Mouse (Mus musculus) liver, postnatal 0 days (tissue): ENCODE measurements at regions not wholly inside any gene's neighbourhood (a gene's known extent, or its start where the extent isn't known, plus 50 kb on each side); places are given as distances from the start of the nearest gene placed in this dataset.

Source experiments
- ATAC-seq: fragments of 200-750 bp; cut with Nextera tagmentation; 2 replicates; pipeline ENCODE4 v1.8.0; 2017; ENCODE audit warnings: mild to moderate bottlenecking, moderate library complexity
- DNase-seq: peaks from one replicate; pipeline ENCODE4 v3.0.0-alpha.2; 2016
- H3K27ac ChIP-seq: fragments of 300-500 bp; sonication (generic); 2 replicates; pipeline ENCODE4 v1.5.1; 2014; ENCODE audit warnings: antibody characterized with exemption, moderate library complexity, mild to moderate bottlenecking, low read depth
- H3K27me3 ChIP-seq: fragments of 300-500 bp; sonication (generic); 2 replicates; pipeline ENCODE4 v1.6.1; 2014; ENCODE audit warnings: low read length, control low read depth, mixed read lengths; ENCODE audit not compliant: insufficient read depth
- H3K36me3 ChIP-seq: fragments of 300-500 bp; sonication (generic); replicated peaks from 2 replicates; pipeline ENCODE4 v1.6.1; 2014; ENCODE audit warnings: mild to moderate bottlenecking, control low read depth, low read length, moderate library complexity, mixed read lengths; ENCODE audit not compliant: insufficient read depth
- H3K4me1 ChIP-seq: fragments of 300-500 bp; sonication (generic); 2 replicates; pipeline ENCODE4 v1.6.1; 2014; ENCODE audit warnings: antibody characterized with exemption, mild to moderate bottlenecking, control low read depth; ENCODE audit not compliant: insufficient read depth
- H3K4me2 ChIP-seq: fragments of 300-500 bp; sonication (generic); 2 replicates; pipeline ENCODE4 v1.6.1; 2014; ENCODE audit warnings: low read depth, mild to moderate bottlenecking, low read length, moderate library complexity, mixed read lengths
- H3K4me3 ChIP-seq: fragments of 300-500 bp; sonication (generic); 2 replicates; pipeline ENCODE4 v1.5.1; 2014; ENCODE audit warnings: low read depth, low read length
- H3K9ac ChIP-seq: fragments of 300-500 bp; sonication (generic); replicated peaks from 2 replicates; pipeline ENCODE4 v1.6.1; 2014; ENCODE audit warnings: mild to moderate bottlenecking, moderate library complexity
- H3K9me3 ChIP-seq: fragments of 300-500 bp; sonication (generic); 2 replicates; pipeline ENCODE4 v1.6.1; 2016; ENCODE audit warnings: mild to moderate bottlenecking, control low read depth, low read length, mixed read lengths
- CTCF ChIP-seq: sonication (generic); IDR thresholded peaks from 2 replicates; pipeline ENCODE4 v1.5.1; 2016; ENCODE audit warnings: antibody characterized with exemption, low read depth
- EP300 ChIP-seq: IDR thresholded peaks from 2 replicates; pipeline ENCODE4 v1.6.1; 2016; ENCODE audit warnings: antibody characterized with exemption, low read depth, mild to moderate bottlenecking
- WGBS: fragments of 180-500 bp; shearing (Covaris S2); extraction: QIAGEN DNeasy Blood & Tissue Kit; methylation state at CpG from one replicate; pipeline ENCODE4 v1.1.7; 2014; ENCODE audit not compliant: insufficient replicate concordance; 5-methylcytosine and 5-hydroxymethylcytosine counted together

DNA sequence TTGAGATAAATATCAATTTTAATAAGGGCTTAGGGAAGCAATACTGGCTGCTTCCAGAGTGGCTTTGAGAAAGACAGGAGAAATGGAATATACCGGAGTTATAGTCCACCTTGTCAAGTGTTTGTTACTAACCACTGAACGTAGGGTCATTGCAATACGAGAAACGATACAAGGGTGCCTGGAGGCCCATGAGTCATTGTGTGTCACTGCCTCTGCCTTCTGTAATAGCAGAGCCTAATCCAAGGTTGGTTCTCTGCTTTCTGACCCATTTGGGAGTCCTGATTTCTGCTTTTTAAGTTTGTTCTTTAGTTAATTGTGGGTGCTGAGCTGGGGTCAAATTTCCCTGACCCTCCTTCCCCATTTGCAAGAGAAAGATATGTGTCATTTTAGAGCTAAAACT is 382.4 kb upstream of the Arglu1 start:
- Histone ChIP-seq H3K9me3 (no peaks in the 10 kb centered on the region), H3K27ac (no peak overlapping the region), H3K36me3 (no peaks in the 10 kb centered on the region), H3K4me2 (no peak overlapping the region), H3K4me1 (no peaks in the 10 kb centered on the region), H3K27me3 (no peaks in the 10 kb centered on the region), H3K4me3 (no peak overlapping the region), H3K9ac (no peak overlapping the region)
- TF ChIP-seq CTCF (no peak), EP300 (no peak)
- DNase-seq (no peak), ATAC-seq (no peak)
- 81% methylated on average over 4 of the region's 4 CpGs for WGBS

DNA sequence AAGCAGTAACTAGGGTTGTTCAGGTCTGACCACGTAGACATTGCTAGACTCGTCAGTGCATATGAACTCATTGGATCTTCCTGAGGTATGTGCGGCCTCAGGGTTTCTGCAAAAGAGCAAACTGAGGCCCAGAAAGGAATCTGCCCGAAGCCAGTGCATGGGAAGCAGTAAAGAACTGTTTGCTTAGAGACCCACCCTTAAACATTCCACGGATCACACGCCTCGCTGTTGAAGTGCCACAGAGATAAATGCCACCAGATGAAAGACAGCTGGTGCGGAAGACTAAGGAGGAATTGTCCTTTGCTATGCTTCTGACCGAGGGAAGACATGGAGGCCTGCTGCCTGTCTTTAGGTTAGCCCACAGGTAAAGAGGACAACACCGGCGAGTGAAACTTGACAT is 382.0 kb upstream of the Arglu1 start:
- no peak for DNase-seq
- H3K9me3 ChIP-seq, result no peaks in the 10 kb centered on the region
- H3K27ac ChIP-seq, result no peak overlapping the region
- H3K4me2 ChIP-seq, result no peak overlapping the region
- H3K4me1 ChIP-seq, result no peaks in the 10 kb centered on the region
- 71% methylated on average over 11 of the region's 11 CpGs for WGBS
- TF ChIP-seq CTCF (no peak), EP300 (no peak)
- no peak for ATAC-seq
- H3K36me3 ChIP-seq, result no peaks in the 10 kb centered on the region
- H3K9ac ChIP-seq, result no peak overlapping the region
- no peak overlapping the region for H3K4me3 ChIP-seq
- H3K27me3 ChIP-seq, result no peaks in the 10 kb centered on the region

DNA sequence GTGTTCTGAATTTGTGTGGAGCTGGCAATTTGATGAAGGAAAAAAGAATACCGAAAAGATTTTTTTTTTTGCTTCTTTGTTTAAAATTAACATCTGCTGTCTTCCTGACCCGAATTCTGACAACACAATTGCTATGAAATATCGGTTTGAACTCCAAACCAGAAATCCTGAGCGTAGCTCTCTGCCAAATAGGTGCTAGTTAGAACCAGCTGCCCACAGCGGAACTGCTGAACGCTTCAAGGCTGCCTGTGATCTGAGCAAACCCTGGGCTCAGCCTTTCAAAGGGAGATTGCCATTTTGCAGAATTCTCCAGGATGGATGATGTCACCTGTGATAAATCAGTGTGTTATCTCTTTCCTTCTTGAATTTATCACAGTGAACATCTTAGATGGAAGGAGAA is 380.6 kb upstream of the Arglu1 start:
- Histone ChIP-seq H3K4me1 (no peaks in the 10 kb centered on the region), H3K9me3 (no peaks in the 10 kb centered on the region), H3K27me3 (no peaks in the 10 kb centered on the region), H3K4me2 (no peak overlapping the region), H3K36me3 (no peaks in the 10 kb centered on the region), H3K27ac (no peak overlapping the region), H3K4me3 (no peak overlapping the region), H3K9ac (no peak overlapping the region)
- DNase-seq, result no peak
- WGBS, result 70% methylated on average over 6 of the region's 6 CpGs
- ATAC-seq, result no peak
- TF ChIP-seq EP300, result no peak
- no peak for TF ChIP-seq CTCF

DNA sequence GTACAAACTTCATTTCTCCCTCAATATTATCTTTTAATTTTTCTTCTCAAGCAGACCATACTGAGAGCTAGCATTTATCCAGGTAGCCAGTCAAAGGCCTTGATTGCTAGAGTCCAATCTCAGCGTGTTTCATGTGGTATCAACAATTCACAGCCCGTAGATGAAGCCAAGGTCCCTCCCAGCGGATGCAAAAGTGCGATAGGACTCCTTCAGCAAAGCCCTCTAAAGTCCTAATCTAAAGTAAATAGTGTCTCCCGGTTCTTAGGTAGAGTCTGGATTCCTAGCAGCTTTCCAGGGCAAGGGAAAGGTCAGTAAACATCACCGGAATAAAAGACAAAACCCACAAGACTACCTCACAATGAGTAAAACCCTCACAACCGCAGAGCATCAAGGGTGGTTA is 379.5 kb upstream of the Arglu1 start:
- WGBS, result 28% methylated on average over 7 of the region's 7 CpGs
- no peak overlapping the region for H3K9ac ChIP-seq
- ATAC-seq (no peak), DNase-seq (no peak)
- no peaks in the 10 kb centered on the region for H3K36me3 ChIP-seq
- H3K27me3 ChIP-seq, result no peaks in the 10 kb centered on the region
- no peaks in the 10 kb centered on the region for H3K9me3 ChIP-seq
- no peaks in the 10 kb centered on the region for H3K4me1 ChIP-seq
- H3K4me3 ChIP-seq, result no peak overlapping the region
- no peak overlapping the region for H3K27ac ChIP-seq
- H3K4me2 ChIP-seq, result no peak overlapping the region
- TF ChIP-seq CTCF, result no peak
- no peak for TF ChIP-seq EP300

DNA sequence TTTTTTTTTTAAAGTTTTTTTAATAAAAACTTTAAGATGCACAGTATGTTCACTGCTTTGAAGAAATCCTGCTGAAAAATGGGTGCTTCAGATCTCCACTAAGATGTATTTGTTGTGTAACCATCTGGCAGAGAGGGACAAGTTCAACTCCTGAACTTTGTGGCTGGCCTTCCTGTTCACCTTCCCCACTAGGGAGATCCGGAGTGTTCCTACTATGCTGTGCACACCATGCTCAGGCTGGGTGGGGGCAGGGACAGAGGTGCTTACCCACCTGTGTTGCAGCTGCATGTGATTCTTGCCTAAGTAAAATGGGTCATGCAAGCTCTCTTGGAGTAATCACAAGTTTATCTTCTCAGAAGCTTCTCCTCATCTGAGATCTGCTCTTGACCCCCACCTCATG is 377.4 kb upstream of the Arglu1 start:
- Histone ChIP-seq H3K9ac (no peak overlapping the region), H3K27me3 (no peaks in the 10 kb centered on the region), H3K4me1 (no peaks in the 10 kb centered on the region), H3K27ac (no peak overlapping the region), H3K4me3 (no peak overlapping the region), H3K4me2 (no peak overlapping the region), H3K9me3 (no peaks in the 10 kb centered on the region), H3K36me3 (no peaks in the 10 kb centered on the region)
- WGBS, result 27% methylated on average over 1 of the region's 1 CpGs
- DNase-seq (no peak), ATAC-seq (no peak)
- TF ChIP-seq CTCF, result no peak

DNA sequence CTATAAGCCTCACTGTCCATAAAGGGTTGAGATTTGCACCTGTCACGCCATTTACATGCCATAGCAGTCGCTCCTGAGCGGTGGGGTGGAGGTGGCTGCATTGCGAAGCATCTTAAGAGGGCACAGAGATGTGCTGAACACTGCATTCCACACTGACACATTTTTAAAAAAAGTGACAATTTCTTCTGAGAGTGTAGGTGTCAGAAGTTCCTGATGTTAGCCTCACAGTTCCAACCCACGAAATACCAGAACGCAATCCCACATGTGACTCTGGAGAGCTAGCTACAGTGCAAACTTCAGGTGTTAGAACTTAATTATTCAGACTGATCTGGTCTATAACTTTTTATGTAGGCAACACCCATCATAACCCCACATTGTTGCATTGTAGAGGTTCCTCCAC is 369.8 kb upstream of the Arglu1 start:
- no peaks in the 10 kb centered on the region for H3K36me3 ChIP-seq
- no peak for DNase-seq
- no peak overlapping the region for H3K9ac ChIP-seq
- no peak overlapping the region for H3K27ac ChIP-seq
- no peak overlapping the region for H3K4me2 ChIP-seq
- H3K27me3 ChIP-seq, result no peaks in the 10 kb centered on the region
- no peaks in the 10 kb centered on the region for H3K9me3 ChIP-seq
- TF ChIP-seq EP300 (no peak), CTCF (no peak)
- H3K4me1 ChIP-seq, result no peaks in the 10 kb centered on the region
- 83% methylated on average over 6 of the region's 6 CpGs for WGBS
- H3K4me3 ChIP-seq, result no peak overlapping the region
- ATAC-seq, result no peak

DNA sequence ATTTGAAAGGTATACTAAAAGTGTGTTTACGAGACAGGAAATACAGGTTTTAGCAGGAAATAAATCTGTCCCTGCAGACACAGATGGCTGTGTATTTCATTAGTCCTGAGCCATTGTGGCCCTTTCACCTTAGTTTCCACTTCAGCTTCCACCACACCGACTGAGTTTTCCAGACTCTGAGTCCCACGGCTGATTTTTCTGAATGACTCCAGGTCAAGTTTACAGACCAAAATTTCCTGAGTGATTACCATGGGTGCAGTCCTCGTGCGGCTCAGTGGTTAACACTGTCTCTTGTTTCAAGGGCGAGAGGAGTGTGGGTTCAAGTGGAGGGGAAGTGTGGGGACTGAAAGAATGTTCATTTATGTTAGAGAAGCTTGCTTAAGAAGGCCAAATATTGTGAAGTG is 365.1 kb upstream of the Arglu1 start:
- Histone ChIP-seq H3K4me1 (no peaks in the 10 kb centered on the region), H3K27ac (no peak overlapping the region), H3K4me3 (no peak overlapping the region), H3K36me3 (no peaks in the 10 kb centered on the region), H3K9me3 (no peaks in the 10 kb centered on the region), H3K9ac (no peak overlapping the region), H3K27me3 (no peaks in the 10 kb centered on the region), H3K4me2 (no peak overlapping the region)
- TF ChIP-seq EP300 (no peak), CTCF (no peak)
- WGBS, result 62% methylated on average over 6 of the region's 6 CpGs
- DNase-seq (no peak), ATAC-seq (no peak)
